Mouse (Mus musculus): Measurements from ENCODE around the gene Smyd3. TPM values are rescaled to one million over a fixed set of nuclear protein-coding genes. Genes with fewer than 3 reads are reported as not detected.
A peak's percentile ranks its signal among the peaks of the same experiment; 100 is the strongest.

Gene Smyd3
- polyA plus RNA-seq, 1 experiment from 2014 or later, result 18.3 TPM

GRCm38 (mm10) chr1:179009911-179010310 is 507.9 kb downstream of the Smyd3 start:
- Histone ChIP-seq H3K27me3 (ENCODE audit: insufficient read depth, low read length) (no peaks in the 10 kb centered on the region), H3K4me1 (replicated peaks; ENCODE audit: insufficient read depth, low read length) (no peaks in the 10 kb centered on the region), H3K36me3 (ENCODE audit: insufficient read depth, low read length) (no peaks in the 10 kb centered on the region), H3K4me3 (replicated peaks; ENCODE audit: low read depth, low read length) (no peak overlapping the region), H3K9me3 (replicated peaks; ENCODE audit: low read length) (no peaks in the 10 kb centered on the region), H3K4me2 (ENCODE audit: low read length) (no peak overlapping the region), H3K27ac (no peak overlapping the region), H3K9ac (ENCODE audit: low read depth, low read length) (no peak overlapping the region)
- DNase-seq (ENCODE audit: low spot score), result no peak
- no peak for ATAC-seq (replicated peaks; ENCODE audit: low FRiP score, low read depth)
- 83% methylated on average over 3 of the region's 3 CpGs for WGBS
- TF ChIP-seq CTCF (IDR thresholded peaks at IDR 0.05; ENCODE audit: low read depth), result no peak

- no peak for DNase-seq (ENCODE audit: low spot score)
- no peak for TF ChIP-seq CTCF (IDR thresholded peaks at IDR 0.05; ENCODE audit: low read depth)
- Histone ChIP-seq H3K4me1 (replicated peaks; ENCODE audit: insufficient read depth, low read length) (no peaks in the 10 kb centered on the region), H3K36me3 (ENCODE audit: insufficient read depth, low read length) (no peaks in the 10 kb centered on the region), H3K4me2 (ENCODE audit: low read length) (no peak overlapping the region), H3K27ac (no peak overlapping the region), H3K27me3 (ENCODE audit: insufficient read depth, low read length) (no peaks in the 10 kb centered on the region), H3K9me3 (replicated peaks; ENCODE audit: low read length) (no peaks in the 10 kb centered on the region), H3K4me3 (replicated peaks; ENCODE audit: low read depth, low read length) (no peak overlapping the region), H3K9ac (ENCODE audit: low read depth, low read length) (no peak overlapping the region)
- no peak for ATAC-seq (replicated peaks; ENCODE audit: low FRiP score, low read depth)
- whole genome bisulfite sequencing, result 58% methylated on average over 7 of the region's 7 CpGs
These were observed 513.5 kb downstream of the Smyd3 start for GRCm38 (mm10) chr1:179004133-179004866.

- WGBS, result 87% methylated on average over 5 of the region's 5 CpGs
- no peaks in the 10 kb centered on the region for H3K4me1 ChIP-seq (replicated peaks; ENCODE audit: insufficient read depth, low read length)
- no peak overlapping the region for H3K4me2 ChIP-seq (ENCODE audit: low read length)
- DNase-seq (ENCODE audit: low spot score) (no peak), ATAC-seq (replicated peaks; ENCODE audit: low FRiP score, low read depth) (no peak)
- no peak overlapping the region for H3K9ac ChIP-seq (ENCODE audit: low read depth, low read length)
- H3K36me3 ChIP-seq (ENCODE audit: insufficient read depth, low read length), result no peaks in the 10 kb centered on the region
- no peak overlapping the region for H3K27ac ChIP-seq
- H3K27me3 ChIP-seq (ENCODE audit: insufficient read depth, low read length), result no peaks in the 10 kb centered on the region
- H3K4me3 ChIP-seq (replicated peaks; ENCODE audit: low read depth, low read length), result no peak overlapping the region
- no peaks in the 10 kb centered on the region for H3K9me3 ChIP-seq (replicated peaks; ENCODE audit: low read length)
- no peak for TF ChIP-seq CTCF (IDR thresholded peaks at IDR 0.05; ENCODE audit: low read depth)
These were observed 514.3 kb downstream of the Smyd3 start for GRCm38 (mm10) chr1:179003406-179004132.

GRCm38 (mm10) chr1:178999876-179000528 is 517.8 kb downstream of the Smyd3 start:
- Histone ChIP-seq H3K4me1 (replicated peaks; ENCODE audit: insufficient read depth, low read length) (peaks cover 6% of the 10 kb centered on the region; the same call in 1 of the 2 replicates), H3K36me3 (ENCODE audit: insufficient read depth, low read length) (no peaks in the 10 kb centered on the region), H3K4me3 (replicated peaks; ENCODE audit: low read depth, low read length) (no peak overlapping the region), H3K9me3 (replicated peaks; ENCODE audit: low read length) (no peaks in the 10 kb centered on the region), H3K27me3 (ENCODE audit: insufficient read depth, low read length) (no peaks in the 10 kb centered on the region), H3K4me2 (ENCODE audit: low read length) (no peak overlapping the region), H3K27ac (no peak overlapping the region), H3K9ac (ENCODE audit: low read depth, low read length) (no peak overlapping the region)
- peak; percentile 58 for DNase-seq (ENCODE audit: low spot score)
- TF ChIP-seq CTCF (IDR thresholded peaks at IDR 0.05; ENCODE audit: low read depth), result no peak
- WGBS, result 28% methylated on average over 9 of the region's 9 CpGs
- no peak for ATAC-seq (replicated peaks; ENCODE audit: low FRiP score, low read depth)

GRCm38 (mm10) chr1:178997870-178998269 is 520.0 kb downstream of the Smyd3 start:
- peak; percentile 68 for DNase-seq (ENCODE audit: low spot score)
- WGBS, result 15% methylated on average over 4 of the region's 4 CpGs
- Histone ChIP-seq H3K36me3 (ENCODE audit: insufficient read depth, low read length) (no peaks in the 10 kb centered on the region), H3K4me2 (ENCODE audit: low read length) (no peak overlapping the region), H3K9ac (ENCODE audit: low read depth, low read length) (no peak overlapping the region), H3K4me1 (replicated peaks; ENCODE audit: insufficient read depth, low read length) (peaks cover 6% of the 10 kb centered on the region; the same call in 1 of the 2 replicates), H3K9me3 (replicated peaks; ENCODE audit: low read length) (no peaks in the 10 kb centered on the region), H3K27ac (no peak overlapping the region), H3K4me3 (replicated peaks; ENCODE audit: low read depth, low read length) (no peak overlapping the region), H3K27me3 (ENCODE audit: insufficient read depth, low read length) (no peaks in the 10 kb centered on the region)
- TF ChIP-seq CTCF (IDR thresholded peaks at IDR 0.05; ENCODE audit: low read depth), result no peak
- peak; percentile 33; the same call in 1 of the 2 replicates for ATAC-seq (replicated peaks; ENCODE audit: low FRiP score, low read depth)

- no peak for ATAC-seq (replicated peaks; ENCODE audit: low FRiP score, low read depth)
- H3K4me2 ChIP-seq (ENCODE audit: low read length), result no peak overlapping the region
- H3K4me3 ChIP-seq (replicated peaks; ENCODE audit: low read depth, low read length), result no peak overlapping the region
- DNase-seq (ENCODE audit: low spot score), result no peak
- no peaks in the 10 kb centered on the region for H3K36me3 ChIP-seq (ENCODE audit: insufficient read depth, low read length)
- 77% methylated on average over 7 of the region's 7 CpGs for WGBS
- TF ChIP-seq CTCF (IDR thresholded peaks at IDR 0.05; ENCODE audit: low read depth), result no peak
- H3K9me3 ChIP-seq (replicated peaks; ENCODE audit: low read length), result no peaks in the 10 kb centered on the region
- H3K9ac ChIP-seq (ENCODE audit: low read depth, low read length), result no peak overlapping the region
- peaks cover 6% of the 10 kb centered on the region; the same call in 1 of the 2 replicates for H3K4me1 ChIP-seq (replicated peaks; ENCODE audit: insufficient read depth, low read length)
- no peak overlapping the region for H3K27ac ChIP-seq
- H3K27me3 ChIP-seq (ENCODE audit: insufficient read depth, low read length), result no peaks in the 10 kb centered on the region
These were observed 523.6 kb downstream of the Smyd3 start for GRCm38 (mm10) chr1:178994263-178994662.
